Mouse (Mus musculus): ENCODE results near the gene Prelp.

GRCm38 (mm10) chr1:133871241-133871640, 50.0 kb downstream of the Prelp start:
- TF ChIP-seq CTCF (conservative IDR thresholded peaks at IDR 0.05; ENCODE audit: insufficient read depth, insufficient read length, low read depth, low read length): no peak
- TF ChIP-seq POLR2A (IDR thresholded peaks at IDR 0.05; ENCODE audit: low read depth, low read length): no peak

Data from kidney, adult 2 months (tissue).